Mouse (Mus musculus) brain, embryonic 14.5 days (tissue): ENCODE data around the gene Tvp23a. TPM values are rescaled to one million over a fixed set of nuclear protein-coding genes. Genes with fewer than 3 reads are reported as not detected.

Experiments
- DNase-seq: peaks from one replicate; pipeline ENCODE4 v3.0.0-alpha.2; 2011; ENCODE audit warnings: low read depth
- CTCF ChIP-seq: fragments of 200-500 bp; IDR thresholded peaks from 2 replicates; pipeline ENCODE4 v1.5.1; 2012; ENCODE audit warnings: inconsistent platforms, mild to moderate bottlenecking, moderate library complexity, borderline replicate concordance; ENCODE audit not compliant: insufficient read depth, insufficient read length; ENCODE audit errors: extremely low read depth
- POLR2A ChIP-seq: fragments of 200-500 bp; IDR thresholded peaks from 2 replicates; pipeline ENCODE4 v1.6.1; 2012; ENCODE audit warnings: mild to moderate bottlenecking, inconsistent platforms, borderline replicate concordance; ENCODE audit not compliant: poor library complexity, insufficient read depth, insufficient read length, severe bottlenecking; ENCODE audit errors: extremely low read depth
- polyA plus RNA-seq: library from polyadenylated mRNA; depleted of rRNA; stranded (reverse); fragments of >200 nt; gene quantifications from 2 replicates; pipeline ENCODE4 v1.2.3, GENCODE M21; 2012

The Tvp23a gene
- polyA plus RNA-seq, 1 experiment = 55.0 TPM

DNA sequence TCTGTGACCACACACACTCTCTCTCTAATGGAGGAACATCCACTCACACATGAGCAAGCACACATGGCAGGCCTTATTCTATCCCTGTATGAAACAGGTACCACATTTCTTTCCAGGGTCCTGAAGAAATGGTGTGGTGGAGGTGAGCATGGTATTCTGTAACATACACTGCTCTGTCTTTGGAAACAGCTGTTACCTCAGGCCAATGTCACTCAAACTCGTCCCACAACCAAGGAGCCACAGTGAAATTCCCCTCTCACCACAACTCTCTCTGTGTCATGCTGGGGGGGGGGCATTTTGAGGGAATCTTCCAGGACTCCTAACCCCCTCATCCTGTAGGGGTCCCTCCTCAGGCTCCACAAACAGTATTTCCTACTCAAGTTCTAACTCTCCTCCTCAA is 15.3 kb downstream of the Tvp23a start:
- no peak for TF ChIP-seq POLR2A
- no peak for TF ChIP-seq CTCF
- DNase-seq = no peak

DNA sequence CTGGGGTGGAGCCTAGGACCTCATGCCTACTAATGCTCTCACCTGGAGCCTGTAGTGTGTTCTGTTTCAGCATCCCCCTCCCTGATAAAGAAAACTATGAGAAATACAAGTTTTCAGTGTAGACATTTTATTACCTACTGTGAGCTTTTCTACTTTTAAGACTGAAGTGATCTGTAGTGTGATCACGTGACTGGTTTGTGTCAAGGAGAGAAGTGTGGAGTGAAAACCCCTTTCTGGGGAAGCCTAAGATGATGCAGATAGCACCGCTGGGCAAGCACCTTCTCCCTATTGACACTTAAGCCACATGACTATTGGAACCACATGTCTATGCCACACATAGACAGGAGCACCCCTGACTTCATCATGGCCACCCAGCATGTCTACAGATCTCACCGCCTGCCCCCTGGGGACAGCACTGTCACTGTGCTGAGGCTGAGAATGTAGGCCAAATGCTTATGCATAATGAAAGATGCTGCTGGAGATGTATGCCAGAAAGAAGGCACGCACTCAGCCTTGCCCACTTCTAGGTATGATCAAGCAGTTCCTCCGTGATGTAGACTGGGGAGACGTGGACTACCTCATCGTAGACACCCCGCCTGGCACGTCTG is 26.6 kb downstream of the Tvp23a start:
- DNase-seq = no peak
- TF ChIP-seq CTCF (no peak), POLR2A (no peak)

DNA sequence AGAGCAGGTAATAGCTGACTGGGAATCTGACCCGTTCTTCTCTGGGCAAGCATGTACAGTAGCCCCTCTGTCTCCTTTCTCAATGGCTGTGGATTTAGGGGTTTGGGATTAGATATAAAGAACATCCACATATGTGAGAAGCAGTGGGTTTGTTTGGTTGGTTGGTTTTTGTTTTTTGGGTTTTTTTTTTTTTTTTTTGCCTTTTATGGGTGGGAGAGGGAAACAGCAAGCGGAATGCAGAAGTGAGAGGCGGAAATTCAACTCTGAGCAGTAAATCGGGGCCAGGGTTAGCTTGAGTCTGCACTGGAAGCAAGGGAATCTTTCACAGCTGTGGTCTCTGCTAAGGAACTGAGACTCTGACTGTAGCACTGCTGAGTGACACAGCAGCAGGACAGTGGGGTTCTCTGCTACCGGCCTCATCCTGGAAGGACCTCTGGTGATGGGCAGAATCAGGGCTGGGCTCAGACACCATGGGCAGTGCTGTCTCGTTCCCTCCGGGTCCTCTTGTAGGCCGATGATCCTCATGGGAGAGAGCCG is 29.4 kb downstream of the Tvp23a start:
- no peak for TF ChIP-seq POLR2A
- TF ChIP-seq CTCF = no peak
- no peak for DNase-seq

DNA sequence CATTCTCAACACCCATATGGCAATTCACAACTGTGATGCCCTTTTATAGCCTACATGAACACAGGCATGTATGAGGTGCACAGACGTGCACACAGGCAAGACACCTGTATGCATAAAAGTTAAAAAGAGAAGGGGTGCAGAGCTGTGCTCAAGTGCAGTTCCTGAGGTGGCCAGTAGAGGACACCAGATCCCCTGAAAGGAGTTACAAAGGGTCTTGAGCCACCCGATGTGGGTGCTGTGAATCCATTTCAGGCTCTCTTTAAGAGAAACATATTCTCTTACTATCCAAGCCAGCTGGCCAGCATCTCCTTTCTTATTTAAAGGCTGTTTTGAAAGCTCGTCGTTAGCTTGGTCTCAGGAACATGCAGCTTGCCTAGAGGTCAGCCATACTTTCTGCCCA is 30.3 kb downstream of the Tvp23a start:
- no peak for DNase-seq
- TF ChIP-seq POLR2A (no peak), CTCF (peak; percentile 52; the same call in 1 of the 2 replicates)

DNA sequence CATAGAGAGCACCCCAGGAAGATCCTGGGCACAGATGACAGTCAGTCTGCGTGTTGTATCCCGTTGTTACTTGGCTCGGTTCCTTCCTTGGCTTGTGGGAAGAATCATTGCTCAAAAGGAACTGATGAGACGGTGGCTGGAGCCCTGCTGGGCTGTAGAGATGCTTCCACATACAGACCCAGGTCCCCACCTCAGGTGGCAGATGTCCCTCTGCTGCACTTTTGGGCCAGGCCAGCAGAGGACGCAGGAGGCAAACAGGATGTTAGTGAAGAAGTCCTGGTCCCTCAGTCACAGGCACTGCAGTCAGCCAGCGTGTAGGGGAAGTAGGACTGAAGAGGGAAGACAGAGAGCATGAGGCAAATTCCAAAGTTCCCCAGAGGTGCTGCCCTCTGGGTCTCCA is 31.2 kb downstream of the Tvp23a start:
- no peak for DNase-seq
- TF ChIP-seq CTCF = peak; percentile 30; the same call in 1 of the 2 replicates
- TF ChIP-seq POLR2A = no peak

DNA sequence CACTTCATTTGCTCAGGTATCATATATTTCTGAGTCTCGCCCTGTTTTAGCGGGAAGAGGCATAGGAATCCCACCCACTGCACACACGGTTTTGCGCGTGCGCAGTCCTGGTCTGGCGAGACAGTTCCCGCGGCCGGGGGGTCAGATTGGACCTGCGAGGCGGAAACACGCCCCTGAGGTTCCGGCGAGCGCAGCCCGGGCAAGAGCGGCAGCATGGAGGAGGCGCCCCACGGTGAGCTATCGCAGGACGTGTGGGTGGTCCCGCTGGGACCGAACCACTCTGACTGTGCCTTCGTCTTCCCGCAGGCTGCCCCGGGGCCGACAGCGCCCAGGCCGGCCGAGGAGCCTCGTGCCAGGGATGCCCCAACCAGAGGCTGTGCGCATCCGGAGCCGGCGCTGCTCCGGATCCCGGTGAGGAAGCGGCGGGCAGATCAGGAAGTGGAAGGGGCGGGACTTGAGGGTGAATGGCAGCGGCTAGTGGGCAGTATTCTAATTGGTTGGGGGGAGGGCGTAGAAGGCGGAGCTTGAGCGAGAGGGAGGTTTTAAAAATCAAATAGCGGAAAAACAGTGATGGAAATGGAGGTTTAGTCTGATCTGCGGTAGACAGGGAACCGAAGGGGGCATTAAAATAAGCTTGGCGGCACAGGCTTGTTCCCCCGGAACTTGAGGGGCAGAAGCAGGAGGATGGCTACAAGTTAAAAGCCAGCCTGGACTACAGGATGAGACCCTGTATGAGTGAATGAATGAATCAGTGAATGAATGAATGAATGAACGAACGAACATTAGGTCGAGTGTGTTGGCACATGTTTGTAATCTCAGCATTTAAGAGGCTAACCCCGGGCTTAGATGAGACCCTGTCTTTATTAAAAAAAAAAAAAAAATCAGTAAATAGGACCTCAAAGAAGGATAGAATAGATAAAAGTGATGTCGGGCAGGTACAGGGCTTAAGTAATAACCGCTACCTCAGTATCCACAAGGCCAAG is 35.1 kb downstream of the Tvp23a start, which contains the start of gene Nubp1:
Gene Nubp1, plus strand, starts transcription at position 185 of the 983 bp plus-strand sequence.
- TF ChIP-seq POLR2A (peak; percentile 71), CTCF (no peak)
- DNase-seq = peak; percentile 98

DNA sequence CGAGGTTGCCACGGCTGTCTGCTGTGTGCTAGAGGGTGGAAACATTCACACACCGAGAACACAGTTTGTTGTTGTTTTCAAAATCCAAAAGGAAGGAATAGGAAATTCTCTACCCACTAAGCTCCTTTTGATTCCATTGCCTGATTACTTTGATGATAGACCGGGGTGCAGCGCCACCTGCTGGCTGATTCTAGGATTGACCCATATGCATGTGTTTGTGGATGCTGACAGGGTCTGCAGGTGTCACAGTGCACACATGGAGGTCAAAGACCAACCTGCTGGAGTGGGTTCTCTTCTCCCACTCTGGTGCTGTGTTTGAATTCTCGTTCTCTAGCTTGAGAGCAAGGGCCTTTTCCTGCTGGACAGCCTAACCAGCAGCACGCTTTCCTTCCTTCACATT is 48.0 kb downstream of the Tvp23a start:
- peak; percentile 86 for DNase-seq

DNA sequence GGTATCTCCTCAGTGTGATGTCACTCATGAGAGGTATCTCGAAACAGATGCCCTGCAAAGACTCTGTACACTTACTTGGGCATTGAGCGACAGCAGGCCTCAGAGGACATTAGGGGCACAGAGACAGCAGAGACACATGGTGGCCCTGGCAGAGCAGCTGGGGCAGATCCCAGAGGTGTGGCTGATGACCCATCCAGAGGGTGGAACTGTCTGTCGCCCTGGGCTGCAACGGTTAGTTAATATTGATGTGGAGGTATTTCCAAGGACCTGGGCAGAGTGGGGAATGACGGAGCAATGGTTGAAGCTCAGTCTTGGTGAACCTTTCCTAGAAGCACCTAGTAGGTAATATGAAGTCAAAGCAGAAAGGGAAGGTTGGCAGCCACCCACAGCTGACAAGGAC is 48.4 kb downstream of the Tvp23a start:
- TF ChIP-seq CTCF = no peak
- TF ChIP-seq POLR2A = no peak
- DNase-seq = no peak

More for the DNA sequence above, 48.0 kb downstream of the Tvp23a start:
- TF ChIP-seq POLR2A (no peak), CTCF (peak; percentile 89)

DNA sequence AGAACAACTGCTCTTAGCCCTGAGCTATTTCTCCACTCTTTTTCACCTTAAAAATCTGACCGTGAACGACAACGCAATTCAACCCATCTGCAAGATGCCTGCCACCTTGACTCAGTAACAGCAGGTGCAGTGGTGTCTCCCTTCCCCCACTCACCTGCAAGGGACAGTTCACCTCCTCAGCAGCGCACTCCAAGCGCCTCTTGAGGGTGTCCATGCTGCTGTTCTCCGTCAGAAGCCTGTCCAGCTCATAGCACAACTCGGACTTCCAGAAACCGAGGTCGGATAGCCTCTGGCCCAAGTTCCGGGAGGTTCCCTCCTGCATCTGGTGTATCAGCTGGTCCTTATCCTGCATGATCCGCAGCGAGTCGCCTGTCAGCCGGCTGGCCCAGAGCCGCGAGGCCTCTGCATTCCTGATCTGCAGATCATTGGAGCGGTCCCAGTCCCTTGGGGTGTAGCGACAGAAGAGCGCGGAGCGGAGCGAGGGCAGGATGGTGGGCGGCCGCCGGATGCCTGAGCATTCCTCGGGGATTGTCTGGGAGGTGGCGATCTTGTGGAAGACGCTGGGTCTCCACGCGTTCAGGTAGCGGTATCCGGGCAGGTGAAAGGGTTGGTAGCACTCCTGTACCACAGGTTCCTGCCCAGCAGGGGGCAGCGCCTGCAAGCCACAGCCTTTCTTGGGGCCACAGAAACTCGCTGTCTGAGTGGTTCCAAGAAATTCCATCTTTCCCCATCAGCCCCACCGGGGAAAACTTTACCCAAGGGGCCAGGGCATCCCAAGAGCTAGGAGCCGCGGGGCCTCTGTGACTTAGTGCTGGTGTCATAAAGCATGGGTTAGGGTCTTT is 52.2 kb downstream of the Tvp23a start, which contains the start of gene Tekt5:
Gene Tekt5, minus strand, starts transcription at position 792 of the 842 bp plus-strand sequence.
- TF ChIP-seq POLR2A (no peak), CTCF (peak; percentile 61)
- DNase-seq = peak; percentile 59

DNA sequence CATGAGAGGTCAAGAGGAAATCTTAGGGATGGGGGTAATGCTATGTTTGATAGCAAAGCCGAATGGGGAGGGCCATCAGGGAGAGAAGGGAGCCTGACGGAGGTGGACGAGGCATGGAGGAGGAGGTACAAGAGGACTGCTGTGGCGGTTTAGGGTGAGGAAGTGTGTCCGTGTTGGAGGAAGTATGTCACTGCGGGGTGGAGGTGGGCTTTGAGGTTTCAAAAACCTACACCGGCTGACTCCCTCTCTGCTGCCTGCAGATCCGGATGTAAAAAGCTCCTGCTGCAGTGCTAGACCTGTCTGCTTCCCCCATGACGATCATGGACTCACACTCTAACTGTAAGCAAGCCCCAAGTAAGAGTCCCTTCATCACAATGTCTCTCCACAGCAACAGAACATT is 54.6 kb downstream of the Tvp23a start:
- DNase-seq = no peak
- TF ChIP-seq POLR2A (no peak), CTCF (no peak)
